Mouse (Mus musculus) retina, postnatal 7 days (tissue): ENCODE results near the gene Chmp3.

ENCODE experiments used
- DNase-seq: peaks from one replicate; pipeline ENCODE4 v3.0.0-alpha.2; 2012; ENCODE audit warnings: low read depth, low spot score

Chmp3 gene

GRCm38 (mm10) chr6:71608994-71609393 lies 65.4 kb downstream of the Chmp3 start:
- DNase-seq = no peak

- no peak for DNase-seq
Measured at GRCm38 (mm10) chr6:71609968-71610367, 66.4 kb downstream of the Chmp3 start.

- no peak for DNase-seq
Measured at GRCm38 (mm10) chr6:71613225-71613624, 69.6 kb downstream of the Chmp3 start.

GRCm38 (mm10) chr6:71616959-71617358 lies 73.4 kb downstream of the Chmp3 start:
- DNase-seq = no peak

GRCm38 (mm10) chr6:71621551-71621950 lies 78.0 kb downstream of the Chmp3 start:
- no peak for DNase-seq

- DNase-seq = no peak
Measured at GRCm38 (mm10) chr6:71621981-71622380, 78.4 kb downstream of the Chmp3 start.

- DNase-seq = no peak
Measured at GRCm38 (mm10) chr6:71624723-71625122, 81.1 kb downstream of the Chmp3 start.

- no peak for DNase-seq
Measured at GRCm38 (mm10) chr6:71625984-71626383, 82.4 kb downstream of the Chmp3 start.

GRCm38 (mm10) chr6:71627325-71627724 lies 83.7 kb downstream of the Chmp3 start:
- no peak for DNase-seq

- no peak for DNase-seq
Measured at GRCm38 (mm10) chr6:71631196-71631595, 87.6 kb downstream of the Chmp3 start.

- no peak for DNase-seq
Measured at GRCm38 (mm10) chr6:71631706-71632461, 88.3 kb downstream of the Chmp3 start.
